Mouse (Mus musculus): ENCODE data around the gene Trem2.

DNA sequence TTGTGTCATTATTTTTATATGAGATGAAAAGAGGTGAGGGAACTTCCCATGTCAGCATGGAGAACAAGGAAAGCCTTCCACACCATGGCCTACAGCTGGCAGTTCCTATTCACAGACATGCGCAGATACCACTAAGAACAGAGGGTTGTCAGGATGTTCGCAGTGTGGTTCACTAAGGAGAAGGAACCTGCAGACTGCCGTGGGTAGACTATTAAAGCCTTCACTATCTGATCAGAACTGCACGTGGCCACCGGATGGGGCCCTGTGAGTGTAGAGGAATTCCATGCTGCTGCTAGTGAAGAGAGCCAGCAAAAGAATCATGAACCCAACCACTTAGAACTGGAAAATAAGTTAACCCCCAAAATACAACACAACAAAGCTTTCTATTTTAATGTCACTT lies 43.2 kb downstream of the Trem2 start:
- TF ChIP-seq CTCF (IDR thresholded peaks at IDR 0.05; ENCODE audit: extremely low read depth, insufficient read depth, low read length): no peak
- no peak for TF ChIP-seq POLR2A (IDR thresholded peaks at IDR 0.05; ENCODE audit: extremely low read depth, insufficient read depth, low read length)

All from cortical plate, adult 2 months (tissue).